Mouse (Mus musculus): ENCODE results near the gene Samd15. TPM values are rescaled to one million over a fixed set of nuclear protein-coding genes. Genes with fewer than 3 reads are reported as not detected.

Samd15 gene
- 0.93 TPM for polyA plus RNA-seq (2015; fragmentation: Illumina TruSeq; extraction: RNeasy Lipid Tissue Mini Kit (QIAGEN cat#74804); ENCODE audit: insufficient read depth, low replicate concordance)

GRCm38 (mm10) chr12:87199206-87199972 is at the start of gene Samd15:
TSS of gene Samd15 (plus strand) at chr12:87199723.

GRCm38 (mm10) chr12:87199973-87200586 is 557 bp downstream of the Samd15 start, which contains the start of gene Tmed8:
TSS of gene Tmed8 (minus strand) at chr12:87200454.

GRCm38 (mm10) chr12:87238632-87239031 is 39.1 kb downstream of the Samd15 start, which contains the start of gene Noxred1:
TSS of gene Noxred1 (minus strand) at chr12:87238732.

Other genes with a start within 250 kb of the Samd15 start
- not detected for gene Zdhhc22, start 209.3 kb upstream of the Samd15 start, polyA plus RNA-seq (2015; fragmentation: Illumina TruSeq; extraction: RNeasy Lipid Tissue Mini Kit (QIAGEN cat#74804); ENCODE audit: insufficient read depth, low replicate concordance)
- 0.70 TPM for gene Tmem63c, start 178.4 kb upstream of the Samd15 start, polyA plus RNA-seq (2015; fragmentation: Illumina TruSeq; extraction: RNeasy Lipid Tissue Mini Kit (QIAGEN cat#74804); ENCODE audit: insufficient read depth, low replicate concordance)
- gene Ngb, start 97.2 kb upstream of the Samd15 start, polyA plus RNA-seq (2015; fragmentation: Illumina TruSeq; extraction: RNeasy Lipid Tissue Mini Kit (QIAGEN cat#74804); ENCODE audit: insufficient read depth, low replicate concordance) = 0.23 TPM
- gene Gstz1, start 52.6 kb upstream of the Samd15 start, polyA plus RNA-seq (2015; fragmentation: Illumina TruSeq; extraction: RNeasy Lipid Tissue Mini Kit (QIAGEN cat#74804); ENCODE audit: insufficient read depth, low replicate concordance) = 21.3 TPM
- 7.1 TPM for gene Pomt2, start 51.8 kb upstream of the Samd15 start, polyA plus RNA-seq (2015; fragmentation: Illumina TruSeq; extraction: RNeasy Lipid Tissue Mini Kit (QIAGEN cat#74804); ENCODE audit: insufficient read depth, low replicate concordance)
- 40.5 TPM for gene Tmed8, start 731 bp downstream of the Samd15 start, polyA plus RNA-seq (2015; fragmentation: Illumina TruSeq; extraction: RNeasy Lipid Tissue Mini Kit (QIAGEN cat#74804); ENCODE audit: insufficient read depth, low replicate concordance)
- gene Noxred1, start 39.0 kb downstream of the Samd15 start, polyA plus RNA-seq (2015; fragmentation: Illumina TruSeq; extraction: RNeasy Lipid Tissue Mini Kit (QIAGEN cat#74804); ENCODE audit: insufficient read depth, low replicate concordance) = 13.5 TPM
- gene Vipas39, start 66.5 kb downstream of the Samd15 start, polyA plus RNA-seq (2015; fragmentation: Illumina TruSeq; extraction: RNeasy Lipid Tissue Mini Kit (QIAGEN cat#74804); ENCODE audit: insufficient read depth, low replicate concordance) = 46.7 TPM
- gene Ahsa1, start 66.8 kb downstream of the Samd15 start, polyA plus RNA-seq (2015; fragmentation: Illumina TruSeq; extraction: RNeasy Lipid Tissue Mini Kit (QIAGEN cat#74804); ENCODE audit: insufficient read depth, low replicate concordance) = 183 TPM
- gene Ism2, start 100.0 kb downstream of the Samd15 start, polyA plus RNA-seq (2015; fragmentation: Illumina TruSeq; extraction: RNeasy Lipid Tissue Mini Kit (QIAGEN cat#74804); ENCODE audit: insufficient read depth, low replicate concordance) = 0.08 TPM
- 102 TPM for gene Sptlc2, start 188.6 kb downstream of the Samd15 start, polyA plus RNA-seq (2015; fragmentation: Illumina TruSeq; extraction: RNeasy Lipid Tissue Mini Kit (QIAGEN cat#74804); ENCODE audit: insufficient read depth, low replicate concordance)
- gene Slirp, start 244.2 kb downstream of the Samd15 start, polyA plus RNA-seq (2015; fragmentation: Illumina TruSeq; extraction: RNeasy Lipid Tissue Mini Kit (QIAGEN cat#74804); ENCODE audit: insufficient read depth, low replicate concordance) = 65.2 TPM
- 51.8 TPM for gene Alkbh1, start 244.3 kb downstream of the Samd15 start, polyA plus RNA-seq (2015; fragmentation: Illumina TruSeq; extraction: RNeasy Lipid Tissue Mini Kit (QIAGEN cat#74804); ENCODE audit: insufficient read depth, low replicate concordance)